Mouse (Mus musculus) right cerebral cortex, postnatal 36 days (tissue): ENCODE measurements at regions not wholly inside any gene's neighbourhood (a gene's known extent, or its start where the extent isn't known, plus 50 kb on each side); places are given as distances from the start of the nearest gene placed in this dataset.
A peak's percentile ranks its signal among the peaks of the same experiment; 100 is the strongest.
"Not testable (repeated sequence)": the region's sequence is repeated elsewhere in the genome, so short reads cannot be mapped to it uniquely, and the experiment has no call there.

Source experiments
- DNase-seq, 2 experiments: peaks; one replicate each; pipeline ENCODE4 v3.0.0; 2022; ENCODE audit warnings: low spot score in 2 of 2, mixed read lengths in 1 of 2

- no peak for DNase-seq
Measured at GRCm38 (mm10) chr3:117117838-117118237, 149.1 kb upstream of the Palmd start.

- DNase-seq = no peak
Measured at GRCm38 (mm10) chr3:117116210-117116609, 147.4 kb upstream of the Palmd start.

- no peak for DNase-seq
Measured at GRCm38 (mm10) chr3:117112766-117113165, 144.0 kb upstream of the Palmd start.

GRCm38 (mm10) chr3:117112304-117112703, 143.5 kb upstream of the Palmd start:
- no peak for DNase-seq

GRCm38 (mm10) chr3:117108966-117109700, 140.3 kb upstream of the Palmd start:
- DNase-seq = no peak

GRCm38 (mm10) chr3:117107986-117108385, 139.2 kb upstream of the Palmd start:
- DNase-seq = no peak

GRCm38 (mm10) chr3:117107378-117107777, 138.6 kb upstream of the Palmd start:
- DNase-seq = no peak

- DNase-seq = peak in 1 of 2 experiments; percentile 1
Measured at GRCm38 (mm10) chr3:117087646-117088045, 118.9 kb upstream of the Palmd start.

- DNase-seq = no peak
Measured at GRCm38 (mm10) chr3:117076734-117077133, 107.9 kb upstream of the Palmd start.

- DNase-seq = no peak
Measured at GRCm38 (mm10) chr3:117073399-117073798, 104.6 kb upstream of the Palmd start.

GRCm38 (mm10) chr3:117072998-117073397, 104.2 kb upstream of the Palmd start:
- DNase-seq = no peak

- no peak for DNase-seq
Measured at GRCm38 (mm10) chr3:117071851-117072250, 103.1 kb upstream of the Palmd start.

GRCm38 (mm10) chr3:117067470-117068053, 98.8 kb upstream of the Palmd start:
- DNase-seq = no peak

GRCm38 (mm10) chr3:117065904-117066303, 97.1 kb upstream of the Palmd start:
- no peak for DNase-seq

GRCm38 (mm10) chr3:117061831-117062230, 93.0 kb upstream of the Palmd start:
- DNase-seq = no peak

GRCm38 (mm10) chr3:117061182-117061581, 92.4 kb upstream of the Palmd start:
- DNase-seq = no peak

- not testable (repeated sequence) for DNase-seq
Measured at GRCm38 (mm10) chr3:117054711-117055110, 85.9 kb upstream of the Palmd start.

GRCm38 (mm10) chr3:117051431-117051830, 82.6 kb upstream of the Palmd start:
- DNase-seq = no peak

- no peak for DNase-seq
Measured at GRCm38 (mm10) chr3:117050909-117051308, 82.1 kb upstream of the Palmd start.

- no peak for DNase-seq
Measured at GRCm38 (mm10) chr3:117049410-117049809, 80.6 kb upstream of the Palmd start.

GRCm38 (mm10) chr3:117044809-117045208, 76.0 kb upstream of the Palmd start:
- DNase-seq = no peak

- DNase-seq = no peak
Measured at GRCm38 (mm10) chr3:117044304-117044703, 75.5 kb upstream of the Palmd start.

- no peak for DNase-seq
Measured at GRCm38 (mm10) chr3:117038928-117039300, 70.1 kb upstream of the Palmd start.
